Mouse (Mus musculus) kidney, adult 11 months (tissue): ENCODE results near the gene Arid5b.
"Not testable (repeated sequence)": the region's sequence is repeated elsewhere in the genome, so short reads cannot be mapped to it uniquely, and the experiment has no call there.

Source experiments
- DNase-seq: peaks from one replicate; pipeline ENCODE4 v3.0.0; 2022

Gene Arid5b

DNA sequence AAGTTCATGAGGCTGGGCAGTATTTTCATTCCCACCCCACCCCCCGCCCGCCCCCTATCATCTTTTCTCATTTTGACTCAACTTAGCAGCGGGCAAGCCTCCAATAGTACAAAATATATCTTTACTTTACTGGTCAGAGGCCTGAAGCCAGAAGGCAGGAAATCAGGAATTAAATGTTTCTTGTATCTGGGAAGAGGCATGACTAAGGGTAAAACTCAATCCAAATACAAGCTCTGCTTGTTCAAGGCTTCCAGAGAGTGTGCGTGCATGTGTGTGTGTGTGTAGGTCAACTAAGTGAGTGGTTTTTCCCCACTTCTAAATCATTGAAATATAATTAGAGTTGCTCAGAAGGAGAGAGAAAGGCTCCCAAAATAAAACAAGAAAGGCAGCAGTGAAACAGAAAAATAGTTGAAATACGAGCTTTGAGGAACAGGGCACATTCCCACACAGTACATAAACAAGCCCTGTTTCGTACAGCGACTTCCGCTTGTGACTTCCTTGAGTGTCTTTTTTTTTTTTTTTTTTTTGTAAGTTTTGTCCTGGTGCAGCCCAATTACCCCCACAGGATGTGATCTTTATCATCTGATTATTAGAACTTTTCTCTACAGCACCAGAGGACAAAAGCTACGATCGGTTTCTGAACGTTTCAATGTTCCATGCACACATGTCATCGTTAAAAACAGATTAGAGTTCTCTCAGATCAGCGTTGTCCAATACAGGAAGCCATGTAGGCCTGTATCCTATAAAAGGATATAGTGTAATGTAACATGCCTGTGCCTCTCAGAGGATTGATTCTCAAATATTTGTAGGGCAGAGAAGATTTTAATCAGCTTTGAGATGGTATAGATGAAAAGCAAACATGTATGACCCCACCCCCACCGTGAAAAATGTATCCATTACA, 173.4 kb downstream of the Arid5b start:
- no peak for DNase-seq

DNA sequence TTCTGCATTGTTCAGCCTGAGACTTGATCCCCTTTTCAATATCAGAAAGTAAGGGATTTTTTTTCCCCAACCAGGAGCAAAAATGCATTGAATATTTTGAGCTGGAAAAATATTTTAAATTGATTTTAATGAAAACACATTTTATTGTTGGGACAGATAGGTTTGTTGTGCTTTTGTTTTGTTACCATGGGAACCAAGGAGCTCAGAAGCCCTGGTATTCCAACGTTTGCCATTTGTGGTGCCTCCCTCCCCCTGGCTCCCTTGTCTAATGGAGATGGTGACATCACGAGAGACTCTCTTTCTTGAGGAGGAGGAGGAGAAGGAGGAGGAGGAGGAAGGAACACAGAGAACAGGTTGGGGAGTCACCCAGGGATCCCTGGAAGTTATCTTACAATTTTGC, 174.1 kb downstream of the Arid5b start:
- no peak for DNase-seq

GRCm38 (mm10) chr10:68103988-68104387, 174.6 kb downstream of the Arid5b start:
- DNase-seq, result no peak

- DNase-seq, result no peak
Observed at GRCm38 (mm10) chr10:68103078-68103855, 175.3 kb downstream of the Arid5b start.

DNA sequence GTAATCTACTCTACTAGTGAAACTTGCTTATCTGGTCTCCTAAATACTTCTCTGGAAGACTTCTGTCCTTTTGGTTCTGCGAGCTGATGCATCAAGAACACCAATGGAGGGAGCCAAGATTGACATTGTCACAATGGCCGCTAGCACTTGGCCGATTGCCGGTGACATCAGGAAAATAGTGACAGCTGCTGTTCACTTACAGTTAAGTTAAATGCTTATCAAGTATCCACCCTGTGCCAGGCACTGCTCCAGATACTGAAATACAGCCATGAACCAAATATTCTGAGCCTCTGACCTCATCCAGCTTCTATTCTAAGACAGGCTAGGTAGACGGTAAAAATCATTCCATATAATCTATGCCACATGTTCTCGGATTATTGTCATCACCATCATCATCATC, 176.0 kb downstream of the Arid5b start:
- no peak for DNase-seq

GRCm38 (mm10) chr10:68101251-68101650, 177.3 kb downstream of the Arid5b start:
- no peak for DNase-seq

DNA sequence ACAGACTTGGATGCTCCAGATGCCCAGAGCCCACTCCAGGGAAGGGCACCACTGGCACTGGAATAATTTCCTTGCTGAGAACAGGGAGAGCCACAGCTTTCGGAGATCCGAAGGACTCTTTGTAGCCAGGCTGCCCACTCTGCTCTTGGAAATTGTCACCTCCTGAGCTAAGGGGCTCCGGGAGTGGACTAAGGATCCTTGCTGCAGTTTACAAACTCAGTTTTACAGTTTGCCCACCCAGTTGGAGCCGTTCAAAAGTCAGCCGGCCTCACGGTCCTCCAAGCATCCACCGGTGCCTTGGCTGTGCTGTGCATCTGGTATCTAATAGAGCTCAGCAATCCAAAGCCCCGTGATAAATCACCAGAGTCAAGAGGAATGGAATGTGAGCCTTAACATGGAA, 178.0 kb downstream of the Arid5b start:
- no peak for DNase-seq

DNA sequence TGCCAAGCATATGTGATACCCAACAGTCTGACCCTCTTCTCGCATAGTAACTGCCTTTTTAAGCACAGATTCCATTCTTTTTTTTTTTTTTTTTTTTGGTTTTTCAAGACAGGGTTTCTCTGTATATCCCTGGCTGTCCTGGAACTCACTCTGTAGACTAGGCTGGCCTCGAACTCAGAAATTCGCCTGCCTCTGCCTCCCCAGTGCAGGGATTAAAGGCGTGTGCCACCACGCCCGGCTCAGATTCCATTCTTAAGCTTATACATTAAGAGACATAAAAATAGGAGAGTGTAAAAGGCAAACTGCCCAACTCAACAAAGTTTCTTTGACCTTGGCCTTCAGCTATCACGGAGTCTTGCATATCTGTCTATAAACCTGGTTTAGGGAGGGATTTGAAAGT, 178.7 kb downstream of the Arid5b start:
- not testable (repeated sequence) for DNase-seq

GRCm38 (mm10) chr10:68097821-68098675, 180.5 kb downstream of the Arid5b start:
- no peak for DNase-seq

DNA sequence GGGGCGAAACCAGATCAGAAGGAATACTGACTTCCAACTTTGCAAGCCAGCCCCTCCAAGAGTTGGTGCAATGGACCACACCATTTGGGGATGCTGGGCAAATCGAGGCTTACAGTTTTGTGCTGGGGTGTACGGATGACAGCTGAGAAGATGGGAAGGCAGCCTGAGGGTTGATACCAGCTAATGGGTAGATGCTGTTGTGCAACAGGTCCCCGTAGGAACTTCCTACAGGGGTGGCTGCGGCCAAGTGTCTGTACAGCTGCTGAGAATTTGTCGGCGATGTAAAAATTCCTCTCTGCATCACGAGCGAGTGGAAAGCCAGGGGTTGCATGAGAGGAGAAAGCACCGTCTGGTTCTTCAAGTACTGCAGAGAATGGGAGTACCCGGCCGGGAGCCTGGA, 182.1 kb downstream of the Arid5b start:
- DNase-seq, result no peak

GRCm38 (mm10) chr10:68095136-68095535, 183.4 kb downstream of the Arid5b start:
- no peak for DNase-seq

- DNase-seq, result no peak
Observed at GRCm38 (mm10) chr10:68093496-68093895, 185.0 kb downstream of the Arid5b start.

DNA sequence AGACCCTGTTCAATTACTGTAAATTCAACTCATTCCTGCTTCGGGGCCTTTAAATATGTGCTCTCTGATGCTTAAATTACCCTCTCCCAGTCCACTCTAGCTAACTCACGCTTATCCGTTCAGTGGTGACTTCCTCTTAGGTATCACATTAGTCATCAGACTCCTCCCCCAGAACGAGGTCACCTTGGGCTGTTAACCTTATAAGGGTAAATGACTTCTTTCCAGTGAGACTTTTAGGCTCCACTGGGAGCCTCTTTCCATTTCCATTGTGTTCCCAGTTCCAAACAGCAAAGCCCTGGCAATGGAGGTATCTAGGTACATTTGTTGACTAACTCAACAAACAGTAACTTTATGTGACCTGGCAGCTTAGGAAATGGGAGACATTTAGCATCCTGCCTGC, 186.7 kb downstream of the Arid5b start:
- DNase-seq, result no peak

- DNase-seq, result no peak
Observed at GRCm38 (mm10) chr10:68091011-68091410, 187.5 kb downstream of the Arid5b start.

DNA sequence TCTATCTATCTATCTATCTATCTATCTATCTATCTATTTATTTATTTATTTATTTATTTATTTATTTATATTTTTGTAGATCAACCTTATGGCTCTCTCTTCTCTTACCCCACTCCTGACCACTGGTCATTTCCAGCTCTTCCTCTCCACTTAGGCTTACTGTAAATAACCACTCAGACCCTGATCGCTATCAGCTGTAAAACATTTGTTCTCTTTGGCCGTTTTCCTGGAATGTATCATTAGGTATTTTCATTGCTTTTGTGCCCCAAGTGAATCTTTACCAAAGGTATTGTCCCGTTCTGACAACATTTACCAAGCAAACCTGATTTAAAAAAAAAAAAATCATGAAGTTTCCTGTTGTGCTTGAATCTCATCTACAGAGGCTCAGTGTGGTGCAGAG, 188.0 kb downstream of the Arid5b start:
- no peak for DNase-seq

GRCm38 (mm10) chr10:68090197-68090535, 188.4 kb downstream of the Arid5b start:
- DNase-seq, result peak; percentile 54

DNA sequence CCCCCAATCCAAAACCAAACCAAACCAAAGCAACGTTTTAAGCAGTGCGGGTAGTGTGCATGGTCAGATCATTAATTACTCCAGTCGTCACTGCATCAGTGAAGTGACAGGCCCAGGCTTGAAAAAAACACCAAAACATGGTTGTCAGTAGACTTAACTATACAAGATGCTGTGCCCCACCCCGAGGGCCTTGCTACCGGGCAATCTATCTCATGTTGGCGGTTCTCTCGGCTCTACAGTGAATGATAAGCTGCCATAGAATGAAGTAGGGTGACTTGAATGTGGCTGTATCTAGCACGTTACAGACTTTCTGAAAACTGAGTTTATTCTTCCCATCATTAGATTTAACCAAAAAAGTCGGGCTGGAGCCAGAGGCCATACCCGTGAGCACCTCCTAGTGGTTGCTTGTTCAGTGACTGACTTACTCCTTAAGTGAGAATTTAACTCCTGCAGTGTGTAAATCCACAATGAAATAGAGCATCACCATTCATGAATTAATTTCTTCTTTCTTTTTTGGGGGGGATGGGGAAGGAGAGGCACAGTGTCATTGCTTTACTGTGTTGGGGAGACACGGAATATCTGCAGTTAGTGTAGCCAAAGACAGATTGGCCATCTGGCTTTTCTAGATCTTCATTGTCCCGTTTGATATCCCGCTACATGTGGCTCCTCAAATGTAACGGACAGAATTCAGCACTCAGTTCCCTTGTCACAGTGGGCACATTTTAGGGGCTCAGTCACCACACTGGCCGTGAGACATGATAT, 188.9 kb downstream of the Arid5b start:
- no peak for DNase-seq

DNA sequence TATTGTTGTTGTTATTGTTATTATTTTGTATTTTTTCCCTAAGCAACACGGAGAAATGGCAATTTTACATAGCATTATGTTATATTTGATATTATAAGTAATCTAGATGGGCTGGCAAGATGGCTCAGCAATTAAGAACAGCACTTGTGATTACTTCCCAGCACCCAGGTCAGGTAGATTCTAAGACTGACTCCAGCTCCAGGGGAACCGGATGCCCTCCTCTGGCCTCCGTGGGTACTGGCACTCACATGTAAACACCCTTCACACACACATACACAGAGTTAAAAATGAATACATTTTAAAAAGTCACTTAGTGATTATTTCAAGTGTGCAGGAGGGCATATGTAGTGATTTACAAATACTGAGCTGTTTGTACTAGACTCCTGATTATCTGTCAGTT, 190.8 kb downstream of the Arid5b start:
- no peak for DNase-seq

- DNase-seq, result no peak
Observed at GRCm38 (mm10) chr10:68086973-68087372, 191.6 kb downstream of the Arid5b start.

DNA sequence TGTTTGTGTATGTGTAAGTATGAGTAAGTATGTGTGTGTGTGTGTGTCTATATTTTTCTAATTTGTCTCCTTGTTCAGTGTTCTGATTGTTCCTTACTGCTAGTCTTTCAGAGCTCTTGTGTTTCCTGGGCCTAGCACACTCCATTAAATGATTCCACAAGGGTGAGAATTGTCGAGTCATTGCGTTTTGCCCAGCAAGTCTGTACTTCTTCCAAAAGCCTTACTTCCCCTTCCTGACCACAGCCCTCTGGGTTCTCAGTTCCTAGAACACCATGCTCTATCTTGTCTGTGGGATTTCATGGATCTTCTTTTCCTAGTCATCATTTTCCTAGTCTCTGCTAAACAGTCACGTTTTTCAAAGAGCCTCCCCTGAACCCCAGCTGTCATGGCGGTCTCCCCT, 193.0 kb downstream of the Arid5b start:
- no peak for DNase-seq

DNA sequence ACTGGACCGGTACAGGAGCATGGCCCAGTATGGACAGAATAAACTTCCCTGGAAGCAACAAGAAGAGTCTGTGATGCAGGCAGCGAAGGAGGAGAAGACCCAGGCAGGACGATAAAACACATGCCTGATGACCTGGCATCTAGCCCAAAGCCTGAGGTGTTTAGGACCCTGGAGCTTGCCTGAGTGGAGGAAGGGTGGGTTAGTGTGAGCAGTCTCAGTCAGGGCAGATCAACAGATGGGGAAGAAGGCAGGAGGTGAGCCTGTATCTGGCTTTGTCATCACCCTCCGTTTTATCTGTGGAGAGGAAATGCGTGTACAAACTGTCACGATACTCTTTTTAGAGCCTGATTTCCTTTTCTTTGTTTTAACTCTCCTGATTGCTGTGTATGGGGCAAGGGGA, 196.8 kb downstream of the Arid5b start:
- no peak for DNase-seq

DNA sequence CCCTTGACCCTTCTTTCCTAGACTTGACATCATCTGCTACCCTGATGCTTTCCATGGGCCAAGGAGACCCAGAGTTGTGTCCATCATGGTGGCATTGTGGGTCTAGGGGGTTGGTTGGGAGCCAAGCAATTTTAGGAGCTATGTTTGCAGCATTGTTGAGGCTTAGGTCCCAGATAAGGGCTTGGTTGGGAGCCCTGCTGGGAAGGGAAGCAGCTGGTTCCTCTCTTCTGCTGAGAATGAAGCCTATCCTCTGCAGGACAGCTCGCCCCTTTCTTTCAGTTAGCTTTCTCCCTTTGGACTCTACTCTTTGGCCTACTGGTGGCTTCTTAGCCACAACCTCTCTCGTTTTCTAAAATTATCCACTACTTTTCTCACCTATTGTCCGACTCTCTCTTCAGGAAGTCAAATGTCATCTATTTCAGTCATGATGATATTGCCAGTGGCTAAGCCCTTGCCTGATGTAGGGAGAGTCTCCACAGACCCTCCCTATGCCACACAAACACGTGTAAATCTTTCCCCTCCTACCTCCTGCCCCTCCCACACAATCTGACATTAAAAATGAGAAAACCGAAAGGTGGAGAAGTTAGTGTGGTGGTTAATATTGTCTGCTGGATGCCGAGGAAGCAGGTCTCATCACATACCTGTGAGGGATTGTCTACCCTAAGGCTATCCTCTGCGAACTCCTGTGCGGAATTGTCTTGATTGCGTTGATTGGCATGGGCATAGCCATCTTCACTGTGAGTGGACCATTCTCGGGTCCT, 198.4 kb downstream of the Arid5b start:
- DNase-seq, result no peak
